Mouse (Mus musculus): ENCODE results near the gene Nxph4. TPM values are rescaled to one million over a fixed set of nuclear protein-coding genes. Genes with fewer than 3 reads are reported as not detected.

Gene Nxph4
- polyA plus RNA-seq, 2 experiments = 0.13 TPM; not detected in 1

DNA sequence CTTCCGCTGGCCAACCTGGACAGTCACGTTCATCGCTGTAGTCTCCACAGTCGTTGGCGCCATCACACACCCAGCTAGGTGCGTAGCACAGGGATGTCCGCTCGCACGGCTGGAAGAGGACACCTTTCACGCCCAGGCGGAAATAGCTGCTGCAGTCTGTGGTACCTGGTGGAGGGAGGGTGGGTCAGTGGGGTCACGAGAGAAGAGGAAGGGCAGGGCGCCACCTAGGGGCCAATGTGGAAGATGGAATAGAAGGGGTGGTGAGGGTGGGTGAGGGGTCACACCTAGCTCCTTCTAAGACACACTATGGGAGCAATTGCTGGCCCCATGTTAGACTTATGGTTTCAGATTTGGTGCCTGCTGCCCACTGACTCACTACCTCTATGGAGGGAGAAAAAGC, 23.0 kb upstream of the Nxph4 start:
- Histone ChIP-seq H3K4me1 (replicated peaks; ENCODE audit: control insufficient read depth in 2 of 2, insufficient read depth in 2 of 2, low read length in 1 of 2) (no peaks in the 10 kb centered on the region), H3K4me2 (ENCODE audit: low read depth) (no peak overlapping the region), H3K4me3 (ENCODE audit: insufficient read depth in 1 of 2, low read depth in 2 of 2, low read length in 2 of 2) (no peak overlapping the region), H3K9me3 (ENCODE audit: control insufficient read depth, low read length) (no peaks in the 10 kb centered on the region), H3K27ac (no peak overlapping the region), H3K27me3 (ENCODE audit: control insufficient read depth, insufficient read depth, low read length) (no peaks in the 10 kb centered on the region), H3K36me3 (replicated peaks; ENCODE audit: control insufficient read depth, insufficient read depth, low read depth) (no peaks in the 10 kb centered on the region; the same call in 1 of the 2 replicates), H3K9ac (replicated peaks) (no peak overlapping the region)
- no peak for ATAC-seq (ENCODE audit: insufficient read depth)
- TF ChIP-seq EP300 (IDR thresholded peaks at IDR 0.05; ENCODE audit: low read depth) = no peak
- peak; percentile 53 for TF ChIP-seq CTCF (IDR thresholded peaks at IDR 0.05; ENCODE audit: low read depth)
- WGBS (ENCODE audit: insufficient replicate concordance) = 75% methylated on average over 13 of the region's 13 CpGs
- no peak for DNase-seq (ENCODE audit: low read depth in 3 of 3, low spot score in 3 of 3)

DNA sequence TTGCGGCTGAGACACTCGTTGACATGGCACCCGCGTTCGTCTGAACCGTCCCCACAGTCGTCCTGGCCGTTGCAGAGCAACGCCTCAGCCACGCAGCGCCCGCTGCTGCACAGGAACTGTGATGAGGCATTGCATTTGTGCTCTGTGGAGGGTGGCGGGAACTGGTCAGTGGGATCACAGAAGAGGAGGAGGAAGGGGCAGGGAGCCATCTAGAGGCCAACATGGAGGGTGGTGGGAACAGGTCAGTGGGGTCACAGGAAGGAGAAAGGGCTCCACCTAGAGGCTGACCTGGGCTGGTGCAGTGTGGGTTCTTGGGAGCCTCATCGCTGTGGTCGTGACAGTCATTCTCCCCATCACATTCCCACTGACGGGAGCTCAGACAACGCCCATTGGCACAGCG, 21.3 kb upstream of the Nxph4 start:
- 66% methylated on average over 18 of the region's 18 CpGs for WGBS (ENCODE audit: insufficient replicate concordance)
- no peak for ATAC-seq (ENCODE audit: insufficient read depth)
- TF ChIP-seq EP300 (IDR thresholded peaks at IDR 0.05; ENCODE audit: low read depth) (no peak), CTCF (IDR thresholded peaks at IDR 0.05; ENCODE audit: low read depth) (peak; percentile 94)
- Histone ChIP-seq H3K9me3 (ENCODE audit: control insufficient read depth, low read length) (no peaks in the 10 kb centered on the region), H3K27ac (no peak overlapping the region), H3K4me2 (ENCODE audit: low read depth) (no peak overlapping the region), H3K4me3 (ENCODE audit: insufficient read depth in 1 of 2, low read depth in 2 of 2, low read length in 2 of 2) (no peak overlapping the region), H3K36me3 (replicated peaks; ENCODE audit: control insufficient read depth, insufficient read depth, low read depth) (no peaks in the 10 kb centered on the region; the same call in 1 of the 2 replicates), H3K27me3 (ENCODE audit: control insufficient read depth, insufficient read depth, low read length) (no peaks in the 10 kb centered on the region), H3K9ac (replicated peaks) (no peak overlapping the region), H3K4me1 (replicated peaks; ENCODE audit: control insufficient read depth in 2 of 2, insufficient read depth in 2 of 2, low read length in 1 of 2) (no peaks in the 10 kb centered on the region)
- peak in 1 of 3 experiments; percentile 25 for DNase-seq (ENCODE audit: low read depth in 3 of 3, low spot score in 3 of 3)

DNA sequence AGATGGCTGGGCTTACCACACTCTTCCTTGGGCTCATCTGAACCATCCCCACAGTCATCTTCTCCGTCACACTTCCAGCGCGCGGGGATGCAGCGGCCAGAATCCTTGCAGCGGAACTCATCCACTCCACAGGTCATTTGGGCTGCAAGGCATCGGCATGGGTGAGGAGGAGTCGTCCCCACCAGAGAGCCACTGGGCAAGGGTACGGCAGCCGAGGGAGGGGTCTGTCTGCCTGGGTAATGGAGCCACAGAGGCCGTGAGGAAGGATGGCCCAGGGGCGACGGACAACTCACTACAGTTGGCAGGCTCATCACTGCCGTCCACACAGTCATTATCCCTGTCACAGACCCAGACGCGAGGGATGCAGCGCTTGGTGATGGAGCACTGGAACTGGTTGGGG, 15.5 kb upstream of the Nxph4 start:
- TF ChIP-seq CTCF (IDR thresholded peaks at IDR 0.05; ENCODE audit: low read depth) (no peak), EP300 (IDR thresholded peaks at IDR 0.05; ENCODE audit: low read depth) (no peak)
- WGBS (ENCODE audit: insufficient replicate concordance) = 73% methylated on average over 17 of the region's 17 CpGs
- H3K27me3 ChIP-seq (ENCODE audit: control insufficient read depth, insufficient read depth, low read length) = no peaks in the 10 kb centered on the region
- H3K4me3 ChIP-seq (ENCODE audit: insufficient read depth in 1 of 2, low read depth in 2 of 2, low read length in 2 of 2) = no peak overlapping the region
- no peak for DNase-seq (ENCODE audit: low read depth in 3 of 3, low spot score in 3 of 3)
- no peaks in the 10 kb centered on the region for H3K9me3 ChIP-seq (ENCODE audit: control insufficient read depth, low read length)
- no peaks in the 10 kb centered on the region for H3K4me1 ChIP-seq (replicated peaks; ENCODE audit: control insufficient read depth in 2 of 2, insufficient read depth in 2 of 2, low read length in 1 of 2)
- no peak overlapping the region for H3K9ac ChIP-seq (replicated peaks)
- no peak overlapping the region for H3K27ac ChIP-seq
- ATAC-seq (ENCODE audit: insufficient read depth) = no peak
- H3K36me3 ChIP-seq (replicated peaks; ENCODE audit: control insufficient read depth, insufficient read depth, low read depth) = no peaks in the 10 kb centered on the region; the same call in 1 of the 2 replicates
- no peak overlapping the region for H3K4me2 ChIP-seq (ENCODE audit: low read depth)

DNA sequence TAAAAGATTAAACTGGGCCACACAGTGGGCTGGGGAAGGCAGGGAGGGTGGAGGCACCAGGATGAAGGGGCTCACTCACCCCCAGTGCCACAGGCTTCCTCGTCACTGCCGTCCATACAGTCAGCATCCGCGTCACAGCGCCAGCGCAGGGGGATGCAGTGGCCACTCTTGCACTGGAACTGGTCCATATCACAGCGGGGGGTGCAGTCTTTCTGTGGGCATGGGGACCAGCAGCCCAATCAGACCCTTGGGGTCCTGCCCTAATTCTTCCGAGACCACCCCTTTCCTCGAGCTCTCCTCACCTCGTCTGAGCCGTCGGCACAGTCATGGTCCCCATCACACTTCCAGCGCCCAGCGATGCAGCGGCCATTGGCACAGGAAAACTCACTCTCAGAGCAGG, 13.9 kb upstream of the Nxph4 start:
- Histone ChIP-seq H3K4me1 (replicated peaks; ENCODE audit: control insufficient read depth in 2 of 2, insufficient read depth in 2 of 2, low read length in 1 of 2) (no peaks in the 10 kb centered on the region), H3K4me3 (ENCODE audit: insufficient read depth in 1 of 2, low read depth in 2 of 2, low read length in 2 of 2) (no peak overlapping the region), H3K27me3 (ENCODE audit: control insufficient read depth, insufficient read depth, low read length) (no peaks in the 10 kb centered on the region), H3K4me2 (ENCODE audit: low read depth) (no peak overlapping the region), H3K36me3 (replicated peaks; ENCODE audit: control insufficient read depth, insufficient read depth, low read depth) (no peaks in the 10 kb centered on the region), H3K9me3 (ENCODE audit: control insufficient read depth, low read length) (no peaks in the 10 kb centered on the region), H3K27ac (no peak overlapping the region), H3K9ac (replicated peaks) (no peak overlapping the region)
- TF ChIP-seq CTCF (IDR thresholded peaks at IDR 0.05; ENCODE audit: low read depth) = no peak
- TF ChIP-seq EP300 (IDR thresholded peaks at IDR 0.05; ENCODE audit: low read depth) = no peak
- no peak for DNase-seq (ENCODE audit: low read depth in 3 of 3, low spot score in 3 of 3)
- ATAC-seq (ENCODE audit: insufficient read depth) = no peak
- WGBS (ENCODE audit: insufficient replicate concordance) = 85% methylated on average over 15 of the region's 15 CpGs

DNA sequence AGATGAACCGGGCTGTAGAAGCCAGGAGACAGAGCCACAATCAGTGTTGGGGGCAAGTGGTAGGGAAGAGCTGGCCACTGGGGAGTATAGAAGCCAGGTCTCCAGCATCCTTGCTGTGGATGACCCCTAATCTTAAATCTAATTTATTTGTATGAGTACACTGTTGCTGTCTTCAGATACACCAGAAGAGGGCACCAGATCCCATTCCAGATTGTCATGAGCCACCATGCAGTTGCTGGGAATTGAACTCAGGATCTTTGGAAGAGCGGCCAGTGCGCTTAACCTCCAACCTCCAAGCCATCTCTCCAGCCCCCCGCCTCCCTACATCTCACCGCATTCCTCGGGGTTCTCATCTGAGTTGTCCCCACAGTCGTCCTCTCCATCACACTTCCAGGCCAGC, 12.1 kb upstream of the Nxph4 start:
- Histone ChIP-seq H3K9me3 (ENCODE audit: control insufficient read depth, low read length) (no peaks in the 10 kb centered on the region), H3K9ac (replicated peaks) (no peak overlapping the region), H3K4me1 (replicated peaks; ENCODE audit: control insufficient read depth in 2 of 2, insufficient read depth in 2 of 2, low read length in 1 of 2) (no peaks in the 10 kb centered on the region), H3K27me3 (ENCODE audit: control insufficient read depth, insufficient read depth, low read length) (no peaks in the 10 kb centered on the region), H3K36me3 (replicated peaks; ENCODE audit: control insufficient read depth, insufficient read depth, low read depth) (no peaks in the 10 kb centered on the region), H3K27ac (no peak overlapping the region), H3K4me2 (ENCODE audit: low read depth) (no peak overlapping the region), H3K4me3 (ENCODE audit: insufficient read depth in 1 of 2, low read depth in 2 of 2, low read length in 2 of 2) (no peak overlapping the region)
- DNase-seq (ENCODE audit: low read depth in 3 of 3, low spot score in 3 of 3) (no peak), ATAC-seq (ENCODE audit: insufficient read depth) (no peak)
- 75% methylated on average over 7 of the region's 7 CpGs for WGBS (ENCODE audit: insufficient replicate concordance)
- TF ChIP-seq EP300 (IDR thresholded peaks at IDR 0.05; ENCODE audit: low read depth) (no peak), CTCF (IDR thresholded peaks at IDR 0.05; ENCODE audit: low read depth) (peak; percentile 37)
